Mouse (Mus musculus) myocyte (in vitro differentiated cells): ENCODE measurements at regions not wholly inside any gene's neighbourhood (a gene's known extent, or its start where the extent isn't known, plus 50 kb on each side); places are given as distances from the start of the nearest gene placed in this dataset.
A peak's percentile ranks its signal among the peaks of the same experiment; 100 is the strongest.

Experiments
- H3K27me3 ChIP-seq: one replicate; pipeline ENCODE4 v1.6.1; 2011; ENCODE audit not compliant: control insufficient read depth, insufficient read depth, insufficient read length
- H3K36me3 ChIP-seq: one replicate; pipeline ENCODE4 v1.6.1; 2011; ENCODE audit not compliant: control insufficient read depth, insufficient read depth
- H3K4me2 ChIP-seq: one replicate; pipeline ENCODE4 v1.6.1; 2011; ENCODE audit warnings: low read depth, control low read depth
- H3K4me3 ChIP-seq: one replicate; pipeline ENCODE4 v1.5.1; 2011; ENCODE audit warnings: mild to moderate bottlenecking, control low read depth, moderate library complexity
- H3K79me2 ChIP-seq: one replicate; pipeline ENCODE4 v1.6.1; 2011; ENCODE audit not compliant: control insufficient read depth, insufficient read depth
- H3ac ChIP-seq: one replicate; pipeline ENCODE4 v1.6.1; 2011; ENCODE audit not compliant: control insufficient read depth, insufficient read length
- CEBPB ChIP-seq: IDR thresholded peaks from 2 replicates; pipeline ENCODE4 v1.6.1; 2011; ENCODE audit warnings: mild to moderate bottlenecking, moderate library complexity; ENCODE audit not compliant: poor library complexity, insufficient read depth, severe bottlenecking
- MAX ChIP-seq: IDR thresholded peaks from one replicate; pipeline ENCODE4 v1.6.1; 2011; ENCODE audit warnings: low read depth, mild to moderate bottlenecking, control low read depth
- MYOD1 ChIP-seq, 3 experiments: IDR thresholded peaks; one replicate each; pipeline ENCODE4 v1.6.1; 2011; ENCODE audit warnings: control low read depth in 2 of 3, low read depth in 2 of 3, mild to moderate bottlenecking in 2 of 3, moderate library complexity in 1 of 3; ENCODE audit not compliant: insufficient read length in 2 of 3, control insufficient read depth in 1 of 3
- MYOG ChIP-seq, 3 experiments: IDR thresholded peaks; one replicate each; pipeline ENCODE4 v1.6.1; 2011; ENCODE audit warnings: control low read depth in 2 of 3, low read depth in 2 of 3, mild to moderate bottlenecking in 2 of 3; ENCODE audit not compliant: insufficient read length in 2 of 3, control insufficient read depth in 1 of 3, insufficient read depth in 1 of 3
- POLR2A ChIP-seq: IDR thresholded peaks from one replicate; pipeline ENCODE4 v1.6.1; 2011; ENCODE audit warnings: low read depth, mild to moderate bottlenecking, control low read depth, moderate library complexity; ENCODE audit not compliant: insufficient read length
- POLR2AphosphoS2 ChIP-seq: IDR thresholded peaks from one replicate; pipeline ENCODE4 v1.6.1; 2011; ENCODE audit warnings: low read depth, control low read depth; ENCODE audit not compliant: insufficient read length
- REST ChIP-seq: IDR thresholded peaks from one replicate; pipeline ENCODE4 v1.6.1; 2011; ENCODE audit warnings: mild to moderate bottlenecking, control low read depth, moderate library complexity; ENCODE audit not compliant: insufficient read depth, insufficient read length
- SRF ChIP-seq: IDR thresholded peaks from one replicate; pipeline ENCODE4 v1.6.1; 2011; ENCODE audit warnings: low read depth; ENCODE audit not compliant: control insufficient read depth, insufficient read length
- TCF12 ChIP-seq: IDR thresholded peaks from one replicate; pipeline ENCODE4 v1.6.1; 2011; ENCODE audit warnings: mild to moderate bottlenecking, control low read depth; ENCODE audit not compliant: poor library complexity, insufficient read depth, severe bottlenecking
- TCF3 ChIP-seq: IDR thresholded peaks from one replicate; pipeline ENCODE4 v1.6.1; 2011; ENCODE audit warnings: low read depth, control low read depth; ENCODE audit not compliant: insufficient read length
- USF1 ChIP-seq: IDR thresholded peaks from one replicate; pipeline ENCODE4 v1.6.1; 2011; ENCODE audit warnings: low read depth, mild to moderate bottlenecking, control low read depth, moderate library complexity

GRCm38 (mm10) chr3:18620608-18621007 is 672.4 kb downstream of the Cypt12 start:
- Histone ChIP-seq H3K4me3 (no peak overlapping the region), H3K4me2 (no peak overlapping the region), H3ac (no peak overlapping the region), H3K36me3 (no peaks in the 10 kb centered on the region), H3K27me3 (no peaks in the 10 kb centered on the region), H3K79me2 (no peaks in the 10 kb centered on the region)
- no peak for TF ChIP-seq POLR2A
- no peak for TF ChIP-seq CEBPB
- TF ChIP-seq TCF3, result no peak
- no peak for TF ChIP-seq REST
- TF ChIP-seq POLR2AphosphoS2, result no peak
- TF ChIP-seq SRF, result no peak
- no peak for TF ChIP-seq MYOG (IDR thresholded peaks at IDR 0.05; ENCODE audit: control insufficient read depth in 1 of 3, insufficient read depth in 1 of 3, insufficient read length in 2 of 3, low read depth in 2 of 3)
- no peak for TF ChIP-seq MAX

DNA sequence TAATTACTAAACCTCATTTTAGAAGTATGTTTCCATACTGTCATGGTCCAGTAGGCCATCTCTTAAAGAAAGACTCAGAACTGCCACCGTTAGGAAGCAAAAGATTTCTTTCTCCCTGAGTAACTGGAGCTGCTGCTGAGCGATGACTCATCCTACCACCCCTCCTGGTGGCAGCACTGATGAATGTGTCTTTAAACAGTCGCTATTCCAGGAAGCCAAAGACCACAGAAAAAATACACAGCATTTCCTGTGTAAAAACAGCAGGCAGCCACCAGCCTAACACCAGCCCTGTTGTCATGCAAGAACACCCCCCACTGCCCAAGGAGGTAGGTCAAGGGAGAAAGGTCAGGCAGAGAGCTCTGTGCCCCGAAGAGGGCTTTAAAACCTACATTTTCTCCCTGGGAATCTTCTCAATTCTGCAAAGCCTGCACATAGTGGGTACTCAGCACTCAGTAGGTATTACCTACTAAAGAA is 675.7 kb downstream of the Cypt12 start:
- no peaks in the 10 kb centered on the region for H3K36me3 ChIP-seq
- peak overlapping the region; percentile 94 for H3K4me2 ChIP-seq
- no peak overlapping the region for H3ac ChIP-seq
- TF ChIP-seq USF1 (no peak), MYOD1 (IDR thresholded peaks at IDR 0.05; ENCODE audit: control insufficient read depth in 1 of 3, insufficient read length in 2 of 3, low read depth in 2 of 3) (peak in 2 of 3 experiments; percentile 33 to 43), MYOG (IDR thresholded peaks at IDR 0.05; ENCODE audit: control insufficient read depth in 1 of 3, insufficient read depth in 1 of 3, insufficient read length in 2 of 3, low read depth in 2 of 3) (peak in 1 of 3 experiments; percentile 35)
- H3K79me2 ChIP-seq, result no peaks in the 10 kb centered on the region
- H3K27me3 ChIP-seq, result no peaks in the 10 kb centered on the region
- H3K4me3 ChIP-seq, result no peak overlapping the region

- Histone ChIP-seq H3K36me3 (no peaks in the 10 kb centered on the region), H3ac (no peak overlapping the region), H3K4me2 (peak overlapping the region; percentile 94), H3K27me3 (no peaks in the 10 kb centered on the region), H3K4me3 (peak overlapping the region; percentile 4), H3K79me2 (no peaks in the 10 kb centered on the region)
- TF ChIP-seq MYOD1 (IDR thresholded peaks at IDR 0.05; ENCODE audit: control insufficient read depth in 1 of 3, insufficient read length in 2 of 3, low read depth in 2 of 3), result peak in 1 of 3 experiments; percentile 7
- TF ChIP-seq MYOG (IDR thresholded peaks at IDR 0.05; ENCODE audit: control insufficient read depth in 1 of 3, insufficient read depth in 1 of 3, insufficient read length in 2 of 3, low read depth in 2 of 3), result no peak
These were observed 676.4 kb downstream of the Cypt12 start for GRCm38 (mm10) chr3:18624381-18625145.

GRCm38 (mm10) chr3:18625395-18626328 is 677.5 kb downstream of the Cypt12 start:
- H3ac ChIP-seq, result no peak overlapping the region
- TF ChIP-seq MYOG (IDR thresholded peaks at IDR 0.05; ENCODE audit: control insufficient read depth in 1 of 3, insufficient read depth in 1 of 3, insufficient read length in 2 of 3, low read depth in 2 of 3), result peak in 1 of 3 experiments; percentile 4
- no peak for TF ChIP-seq TCF12
- H3K4me3 ChIP-seq, result no peak overlapping the region
- H3K4me2 ChIP-seq, result peak overlapping the region; percentile 94
- H3K79me2 ChIP-seq, result no peaks in the 10 kb centered on the region
- no peaks in the 10 kb centered on the region for H3K27me3 ChIP-seq
- H3K36me3 ChIP-seq, result no peaks in the 10 kb centered on the region

- no peak for TF ChIP-seq CEBPB
- Histone ChIP-seq H3K79me2 (no peaks in the 10 kb centered on the region), H3K4me3 (no peak overlapping the region), H3K27me3 (no peaks in the 10 kb centered on the region), H3ac (no peak overlapping the region), H3K36me3 (no peaks in the 10 kb centered on the region), H3K4me2 (no peak overlapping the region)
These were observed 678.2 kb downstream of the Cypt12 start for GRCm38 (mm10) chr3:18626375-18626774.

DNA sequence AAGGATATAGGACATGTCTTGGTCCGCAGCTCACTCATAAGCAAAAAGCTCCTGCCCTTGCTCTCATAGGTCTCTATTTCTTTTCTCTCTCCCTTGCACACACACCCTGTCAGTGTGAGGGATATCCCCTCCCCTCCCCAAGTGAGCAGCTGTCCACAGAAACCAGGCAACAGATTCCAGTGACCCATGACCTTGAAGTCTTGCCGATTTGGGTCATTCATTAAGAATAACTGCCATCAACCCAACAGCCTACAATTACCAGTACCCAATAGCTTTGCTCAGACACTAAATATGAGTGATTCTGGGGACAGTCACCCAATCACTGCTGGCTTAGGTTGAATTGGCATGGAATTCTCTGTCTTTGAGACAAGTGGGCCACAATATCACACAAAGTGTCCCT is 678.6 kb downstream of the Cypt12 start:
- H3K79me2 ChIP-seq, result no peaks in the 10 kb centered on the region
- TF ChIP-seq MYOG (IDR thresholded peaks at IDR 0.05; ENCODE audit: control insufficient read depth in 1 of 3, insufficient read depth in 1 of 3, insufficient read length in 2 of 3, low read depth in 2 of 3) (peak in 2 of 3 experiments; percentile 45 to 57), CEBPB (no peak), MYOD1 (IDR thresholded peaks at IDR 0.05; ENCODE audit: control insufficient read depth in 1 of 3, insufficient read length in 2 of 3, low read depth in 2 of 3) (peak in 2 of 3 experiments; percentile 41 to 49), POLR2AphosphoS2 (no peak), SRF (no peak)
- no peak overlapping the region for H3K4me3 ChIP-seq
- no peaks in the 10 kb centered on the region for H3K27me3 ChIP-seq
- no peaks in the 10 kb centered on the region for H3K36me3 ChIP-seq
- no peak overlapping the region for H3ac ChIP-seq
- no peak overlapping the region for H3K4me2 ChIP-seq
